Mouse (Mus musculus) midbrain, embryonic 12.5 days (tissue): ENCODE results near the gene Tk1. TPM values are rescaled to one million over a fixed set of nuclear protein-coding genes. Genes with fewer than 3 reads are reported as not detected.

Experiments used
- ATAC-seq: fragments of 200-750 bp; cut with Nextera tagmentation; 2 replicates; pipeline ENCODE4 v1.8.0; 2017; ENCODE audit warnings: low read depth, moderate TSS enrichment, moderate library complexity; ENCODE audit not compliant: low FRiP score
- H3K27ac ChIP-seq: fragments of 300-500 bp; sonication (generic); replicated peaks from 2 replicates; pipeline ENCODE4 v1.5.1; 2016; ENCODE audit warnings: mild to moderate bottlenecking
- H3K27me3 ChIP-seq: fragments of 300-500 bp; sonication (generic); 2 replicates; pipeline ENCODE4 v1.6.1; 2016; ENCODE audit warnings: mild to moderate bottlenecking
- H3K36me3 ChIP-seq: fragments of 300-500 bp; sonication (generic); 2 replicates; pipeline ENCODE4 v1.6.1; 2016
- H3K4me1 ChIP-seq: fragments of 300-500 bp; sonication (generic); 2 replicates; pipeline ENCODE4 v1.6.1; 2016
- H3K4me2 ChIP-seq: fragments of 300-500 bp; sonication (generic); replicated peaks from 2 replicates; pipeline ENCODE4 v1.6.1; 2016; ENCODE audit warnings: mild to moderate bottlenecking, moderate library complexity
- H3K4me3 ChIP-seq: fragments of 300-500 bp; sonication (generic); 2 replicates; pipeline ENCODE4 v1.5.1; 2016; ENCODE audit warnings: mild to moderate bottlenecking
- H3K9ac ChIP-seq: fragments of 300-500 bp; sonication (generic); replicated peaks from 2 replicates; pipeline ENCODE4 v1.6.1; 2016; ENCODE audit warnings: mild to moderate bottlenecking, moderate library complexity
- H3K9me3 ChIP-seq: fragments of 300-500 bp; sonication (generic); 2 replicates; pipeline ENCODE4 v1.6.1; 2016; ENCODE audit warnings: mild to moderate bottlenecking
- WGBS: fragments of 180-500 bp; shearing (Covaris S2); methylation state at CpG from one replicate; pipeline ENCODE4 v1.1.7; 2016; 5-methylcytosine and 5-hydroxymethylcytosine counted together
- polyA plus RNA-seq: library from polyadenylated mRNA; unstranded; fragments of >200 nt; fragmentation: Nextera tagmentation; extraction: Ambion mirVana; gene quantifications from 2 replicates; pipeline ENCODE4 v1.2.1, GENCODE M21; 2016

Tk1 gene
- polyA plus RNA-seq, 1 experiment from 2014 or later, result 69.5 TPM

GRCm38 (mm10) chr11:117858392-117858791 is 32.5 kb upstream of the Tk1 start:
- 62% methylated on average over 3 of the region's 3 CpGs for WGBS
- H3K4me1 ChIP-seq, result peaks cover 19% of the 10 kb centered on the region
- no peak overlapping the region for H3K27ac ChIP-seq
- H3K4me2 ChIP-seq, result no peak overlapping the region
- no peaks in the 10 kb centered on the region for H3K9me3 ChIP-seq
- H3K9ac ChIP-seq, result no peak overlapping the region
- peaks cover 51% of the 10 kb centered on the region for H3K27me3 ChIP-seq
- no peak for ATAC-seq
- H3K4me3 ChIP-seq, result no peak overlapping the region
- peaks cover 38% of the 10 kb centered on the region for H3K36me3 ChIP-seq

DNA sequence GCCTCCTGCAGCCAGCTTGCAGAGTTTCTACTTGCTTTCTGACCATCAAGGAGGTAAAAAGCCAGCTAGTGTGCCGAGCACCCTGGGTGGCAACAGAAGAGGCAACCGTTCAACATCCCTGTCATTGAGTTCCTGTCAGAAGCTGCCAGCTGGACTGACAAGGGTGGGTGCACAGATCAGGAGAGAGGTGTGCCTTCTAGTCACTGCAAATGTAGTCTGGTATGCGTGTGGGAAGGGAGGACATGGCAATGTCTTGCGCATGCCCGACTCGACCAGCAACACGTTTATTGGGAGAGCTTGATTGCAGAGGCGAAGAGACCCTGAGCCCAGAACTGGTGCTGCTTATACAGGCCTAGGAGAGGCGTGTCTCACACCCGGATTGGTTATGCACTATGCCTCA is 31.6 kb upstream of the Tk1 start:
- H3K9ac ChIP-seq, result no peak overlapping the region
- H3K36me3 ChIP-seq, result peaks cover 48% of the 10 kb centered on the region
- H3K27ac ChIP-seq, result no peak overlapping the region
- H3K4me2 ChIP-seq, result no peak overlapping the region
- no peak for ATAC-seq
- 96% methylated on average over 10 of the region's 10 CpGs for WGBS
- H3K4me3 ChIP-seq, result no peak overlapping the region
- no peaks in the 10 kb centered on the region for H3K9me3 ChIP-seq
- peaks cover 10% of the 10 kb centered on the region for H3K4me1 ChIP-seq
- H3K27me3 ChIP-seq, result peaks cover 42% of the 10 kb centered on the region

GRCm38 (mm10) chr11:117855975-117856374 is 30.1 kb upstream of the Tk1 start:
- no peak for ATAC-seq
- peaks cover 57% of the 10 kb centered on the region for H3K36me3 ChIP-seq
- 90% methylated on average over 1 of the region's 1 CpGs for WGBS

GRCm38 (mm10) chr11:117855360-117855759 is 29.5 kb upstream of the Tk1 start:
- H3K9ac ChIP-seq, result no peak overlapping the region
- peaks cover 15% of the 10 kb centered on the region for H3K4me1 ChIP-seq
- no peaks in the 10 kb centered on the region for H3K9me3 ChIP-seq
- 95% methylated on average over 5 of the region's 5 CpGs for WGBS
- no peak for ATAC-seq
- H3K36me3 ChIP-seq, result peaks cover 57% of the 10 kb centered on the region
- no peak overlapping the region for H3K4me3 ChIP-seq
- H3K27ac ChIP-seq, result no peak overlapping the region
- H3K27me3 ChIP-seq, result peaks cover 21% of the 10 kb centered on the region
- no peak overlapping the region for H3K4me2 ChIP-seq

More at GRCm38 (mm10) chr11:117855975-117856374, 30.1 kb upstream of the Tk1 start:
- H3K9me3 ChIP-seq, result no peaks in the 10 kb centered on the region
- no peak overlapping the region for H3K4me3 ChIP-seq
- no peak overlapping the region for H3K27ac ChIP-seq
- H3K4me1 ChIP-seq, result peaks cover 13% of the 10 kb centered on the region
- H3K4me2 ChIP-seq, result no peak overlapping the region
- no peak overlapping the region for H3K9ac ChIP-seq
- peaks cover 27% of the 10 kb centered on the region for H3K27me3 ChIP-seq

GRCm38 (mm10) chr11:117854241-117854640 is 28.3 kb upstream of the Tk1 start:
- no peaks in the 10 kb centered on the region for H3K9me3 ChIP-seq
- H3K9ac ChIP-seq, result no peak overlapping the region
- H3K4me1 ChIP-seq, result peaks cover 18% of the 10 kb centered on the region
- WGBS, result 92% methylated on average over 9 of the region's 9 CpGs
- no peak for ATAC-seq
- no peak overlapping the region for H3K4me3 ChIP-seq
- peaks cover 57% of the 10 kb centered on the region for H3K36me3 ChIP-seq
- H3K4me2 ChIP-seq, result no peak overlapping the region
- peaks cover 10% of the 10 kb centered on the region for H3K27me3 ChIP-seq
- no peak overlapping the region for H3K27ac ChIP-seq

DNA sequence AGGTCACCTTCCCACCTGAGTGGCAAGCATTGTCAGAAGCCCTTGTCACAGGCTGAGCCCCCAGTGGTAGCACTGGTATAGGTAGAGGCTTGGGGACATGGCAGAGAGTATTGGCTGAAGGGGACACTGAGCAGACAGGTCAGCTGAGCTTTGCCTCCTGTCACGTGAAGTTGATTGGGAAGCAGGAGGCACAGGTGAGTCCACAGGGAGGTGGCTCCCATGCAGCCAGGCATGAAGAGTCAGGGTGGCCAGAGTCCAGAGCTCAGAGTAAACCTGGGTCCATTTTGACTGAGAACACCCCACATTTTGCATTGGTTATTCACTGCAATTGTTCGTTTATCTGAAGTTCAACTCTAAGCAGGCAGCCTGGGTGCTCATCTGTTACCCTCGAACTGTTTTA is 27.0 kb upstream of the Tk1 start:
- no peak overlapping the region for H3K4me3 ChIP-seq
- 95% methylated on average over 3 of the region's 3 CpGs for WGBS
- no peak for ATAC-seq
- H3K27ac ChIP-seq, result no peak overlapping the region
- peaks cover 57% of the 10 kb centered on the region for H3K36me3 ChIP-seq
- H3K9ac ChIP-seq, result no peak overlapping the region
- no peak overlapping the region for H3K4me2 ChIP-seq
- H3K4me1 ChIP-seq, result peaks cover 25% of the 10 kb centered on the region
- no peaks in the 10 kb centered on the region for H3K27me3 ChIP-seq
- H3K9me3 ChIP-seq, result no peaks in the 10 kb centered on the region

- Histone ChIP-seq H3K4me1 (peaks cover 28% of the 10 kb centered on the region), H3K4me2 (peak within 1 kb of the TSS; percentile 85), H3K27ac (peak within 1 kb of the TSS; percentile 97), H3K4me3 (peak within 1 kb of the TSS; percentile 65), H3K27me3 (no peaks in the 10 kb centered on the region), H3K9me3 (no peaks in the 10 kb centered on the region), H3K9ac (peak within 1 kb of the TSS; percentile 82), H3K36me3 (peaks cover 25% of the 10 kb centered on the region)
- WGBS, result under 1% methylated on average over 51 of the region's 51 CpGs
- ATAC-seq, result peak; percentile 94
These were observed 23.2 kb upstream of the Tk1 start, which contains the start of gene Birc5 for GRCm38 (mm10) chr11:117848985-117849671. Gene Birc5, plus strand, starts transcription at chr11:117849251.

GRCm38 (mm10) chr11:117848271-117848984 is 22.5 kb upstream of the Tk1 start:
- Histone ChIP-seq H3K9me3 (no peaks in the 10 kb centered on the region), H3K4me2 (peak overlapping the region; percentile 85), H3K9ac (peak overlapping the region; percentile 82), H3K27me3 (no peaks in the 10 kb centered on the region), H3K36me3 (peaks cover 19% of the 10 kb centered on the region), H3K4me1 (peaks cover 28% of the 10 kb centered on the region), H3K27ac (peak overlapping the region; percentile 97), H3K4me3 (peak overlapping the region; percentile 65)
- peak; percentile 83 for ATAC-seq
- WGBS, result 10% methylated on average over 19 of the region's 19 CpGs

GRCm38 (mm10) chr11:117847593-117848215 is 21.8 kb upstream of the Tk1 start:
- Histone ChIP-seq H3K4me3 (peak overlapping the region; percentile 65; the same call in 1 of the 2 replicates), H3K27me3 (no peaks in the 10 kb centered on the region), H3K4me2 (peak overlapping the region; percentile 85), H3K9me3 (no peaks in the 10 kb centered on the region), H3K27ac (peak overlapping the region; percentile 97), H3K36me3 (peaks cover 12% of the 10 kb centered on the region), H3K4me1 (peaks cover 28% of the 10 kb centered on the region), H3K9ac (peak overlapping the region; percentile 82)
- ATAC-seq, result no peak
- 83% methylated on average over 7 of the region's 7 CpGs for WGBS

DNA sequence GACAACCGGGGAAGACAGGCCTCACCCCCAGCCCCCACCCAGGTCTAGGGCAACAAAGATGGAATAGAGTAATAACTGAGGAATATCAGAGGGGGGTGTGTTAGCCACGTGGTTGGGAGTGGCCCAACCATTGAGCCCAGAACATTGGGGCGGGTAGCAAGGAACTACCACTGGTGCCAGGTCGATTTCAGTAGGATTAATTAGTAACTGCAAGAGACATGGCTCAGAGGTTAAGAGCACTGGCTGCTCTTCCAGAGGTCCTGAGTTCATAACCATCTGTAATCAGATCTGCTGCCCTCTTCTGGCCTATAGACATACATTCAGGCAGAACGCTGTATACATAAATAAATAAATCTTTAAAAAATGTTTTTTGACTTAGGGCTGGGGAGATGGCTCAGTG is 20.7 kb upstream of the Tk1 start:
- ATAC-seq, result no peak

DNA sequence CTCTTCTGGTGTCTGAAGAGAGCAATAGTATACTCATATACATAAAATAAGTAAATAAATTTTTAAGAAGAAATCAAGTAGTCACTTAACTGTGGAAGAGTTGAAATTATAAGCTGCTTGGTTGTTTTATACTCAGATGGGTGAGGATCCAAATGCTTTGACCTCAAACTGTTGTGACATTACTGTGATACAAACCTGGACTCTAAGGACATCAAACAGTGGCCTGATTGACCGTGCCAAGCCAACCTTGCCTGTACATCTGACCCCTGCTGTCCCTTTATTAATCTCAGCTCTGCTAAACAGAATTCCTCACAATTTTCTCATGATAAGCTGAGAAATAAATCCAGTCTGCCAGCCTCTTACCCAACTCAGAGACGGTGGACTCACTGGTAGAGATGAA is 19.8 kb upstream of the Tk1 start:
- Histone ChIP-seq H3K27me3 (no peaks in the 10 kb centered on the region), H3K9ac (no peak overlapping the region), H3K36me3 (no peaks in the 10 kb centered on the region), H3K9me3 (no peaks in the 10 kb centered on the region), H3K4me3 (no peak overlapping the region), H3K27ac (no peak overlapping the region), H3K4me1 (peaks cover 23% of the 10 kb centered on the region), H3K4me2 (no peak overlapping the region)
- WGBS, result 84% methylated on average over 2 of the region's 2 CpGs
- no peak for ATAC-seq

More for the DNA sequence above, 20.7 kb upstream of the Tk1 start:
- Histone ChIP-seq H3K27me3 (no peaks in the 10 kb centered on the region), H3K4me1 (peaks cover 28% of the 10 kb centered on the region), H3K4me2 (no peak overlapping the region), H3K27ac (no peak overlapping the region), H3K9me3 (no peaks in the 10 kb centered on the region), H3K9ac (no peak overlapping the region), H3K36me3 (peaks cover 1% of the 10 kb centered on the region; the same call in 1 of the 2 replicates), H3K4me3 (no peak overlapping the region)
- 51% methylated on average over 5 of the region's 5 CpGs for WGBS

DNA sequence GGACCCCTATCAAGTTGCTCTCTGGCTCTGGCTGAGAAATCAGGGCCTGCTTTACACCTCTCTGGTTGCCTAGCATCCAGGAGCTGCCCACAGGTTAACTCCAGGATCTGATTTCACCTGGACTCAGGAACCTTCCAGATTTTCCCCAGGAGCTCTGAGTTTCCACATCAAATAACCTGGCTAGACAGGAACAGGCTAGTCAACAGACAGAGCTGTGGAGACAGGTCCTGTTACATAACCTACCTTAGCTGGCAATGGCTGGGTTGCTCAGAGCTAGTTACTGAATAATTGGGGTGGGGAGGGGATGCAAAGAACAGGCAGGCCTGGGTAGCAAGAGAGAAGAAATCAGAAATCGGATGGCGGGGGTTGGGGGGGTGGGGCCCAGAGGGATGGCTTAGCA is 19.1 kb upstream of the Tk1 start:
- Histone ChIP-seq H3K4me2 (no peak overlapping the region), H3K9ac (no peak overlapping the region), H3K36me3 (no peaks in the 10 kb centered on the region), H3K4me1 (peaks cover 17% of the 10 kb centered on the region), H3K9me3 (no peaks in the 10 kb centered on the region), H3K27ac (no peak overlapping the region), H3K27me3 (no peaks in the 10 kb centered on the region), H3K4me3 (no peak overlapping the region)
- WGBS, result 73% methylated on average over 2 of the region's 2 CpGs
- ATAC-seq, result no peak
